Mouse (Mus musculus): ENCODE results near the gene Wscd2. TPM values are rescaled to one million over a fixed set of nuclear protein-coding genes. Genes with fewer than 3 reads are reported as not detected.

The Wscd2 gene
- total RNA-seq, 1 experiment from 2014 or later, result 0.29 TPM

GRCm38 (mm10) chr5:113472339-113472738 lies 17.8 kb upstream of the Wscd2 start:
- no peak for ATAC-seq (replicated peaks; ENCODE audit: insufficient number of reproducible peaks, low FRiP score, low TSS enrichment, poor library complexity, severe bottlenecking)

- ATAC-seq (replicated peaks; ENCODE audit: insufficient number of reproducible peaks, low FRiP score, low TSS enrichment, poor library complexity, severe bottlenecking), result no peak
Measured at GRCm38 (mm10) chr5:113476816-113477215, 13.3 kb upstream of the Wscd2 start.

GRCm38 (mm10) chr5:113479075-113479474 lies 11.1 kb upstream of the Wscd2 start:
- no peak for ATAC-seq (replicated peaks; ENCODE audit: insufficient number of reproducible peaks, low FRiP score, low TSS enrichment, poor library complexity, severe bottlenecking)

GRCm38 (mm10) chr5:113480451-113480850 lies 9.7 kb upstream of the Wscd2 start:
- no peak for ATAC-seq (replicated peaks; ENCODE audit: insufficient number of reproducible peaks, low FRiP score, low TSS enrichment, poor library complexity, severe bottlenecking)

GRCm38 (mm10) chr5:113485584-113486162 lies 4.5 kb upstream of the Wscd2 start:
- no peak for ATAC-seq (replicated peaks; ENCODE audit: insufficient number of reproducible peaks, low FRiP score, low TSS enrichment, poor library complexity, severe bottlenecking)

- no peak for ATAC-seq (replicated peaks; ENCODE audit: insufficient number of reproducible peaks, low FRiP score, low TSS enrichment, poor library complexity, severe bottlenecking)
Measured at GRCm38 (mm10) chr5:113487879-113488278, 2.3 kb upstream of the Wscd2 start.

- ATAC-seq (replicated peaks; ENCODE audit: insufficient number of reproducible peaks, low FRiP score, low TSS enrichment, poor library complexity, severe bottlenecking), result no peak
Measured at GRCm38 (mm10) chr5:113489617-113490016, 516 bp upstream of the Wscd2 start.

- ATAC-seq (replicated peaks; ENCODE audit: insufficient number of reproducible peaks, low FRiP score, low TSS enrichment, poor library complexity, severe bottlenecking), result no peak
Measured at GRCm38 (mm10) chr5:113490467-113491260, 531 bp downstream of the Wscd2 start.

GRCm38 (mm10) chr5:113491552-113491951 lies 1.4 kb downstream of the Wscd2 start:
- ATAC-seq (replicated peaks; ENCODE audit: insufficient number of reproducible peaks, low FRiP score, low TSS enrichment, poor library complexity, severe bottlenecking), result no peak

GRCm38 (mm10) chr5:113491988-113492387 lies 1.9 kb downstream of the Wscd2 start:
- ATAC-seq (replicated peaks; ENCODE audit: insufficient number of reproducible peaks, low FRiP score, low TSS enrichment, poor library complexity, severe bottlenecking), result no peak

GRCm38 (mm10) chr5:113492417-113493035 lies 2.4 kb downstream of the Wscd2 start:
- ATAC-seq (replicated peaks; ENCODE audit: insufficient number of reproducible peaks, low FRiP score, low TSS enrichment, poor library complexity, severe bottlenecking), result no peak

GRCm38 (mm10) chr5:113493997-113494396 lies 3.9 kb downstream of the Wscd2 start:
- ATAC-seq (replicated peaks; ENCODE audit: insufficient number of reproducible peaks, low FRiP score, low TSS enrichment, poor library complexity, severe bottlenecking), result no peak

GRCm38 (mm10) chr5:113496926-113497325 lies 6.8 kb downstream of the Wscd2 start:
- ATAC-seq (replicated peaks; ENCODE audit: insufficient number of reproducible peaks, low FRiP score, low TSS enrichment, poor library complexity, severe bottlenecking), result no peak

- no peak for ATAC-seq (replicated peaks; ENCODE audit: insufficient number of reproducible peaks, low FRiP score, low TSS enrichment, poor library complexity, severe bottlenecking)
Measured at GRCm38 (mm10) chr5:113499421-113499820, 9.3 kb downstream of the Wscd2 start.

- no peak for ATAC-seq (replicated peaks; ENCODE audit: insufficient number of reproducible peaks, low FRiP score, low TSS enrichment, poor library complexity, severe bottlenecking)
Measured at GRCm38 (mm10) chr5:113503276-113503675, 13.1 kb downstream of the Wscd2 start.

GRCm38 (mm10) chr5:113504654-113505053 lies 14.5 kb downstream of the Wscd2 start:
- ATAC-seq (replicated peaks; ENCODE audit: insufficient number of reproducible peaks, low FRiP score, low TSS enrichment, poor library complexity, severe bottlenecking), result no peak

- no peak for ATAC-seq (replicated peaks; ENCODE audit: insufficient number of reproducible peaks, low FRiP score, low TSS enrichment, poor library complexity, severe bottlenecking)
Measured at GRCm38 (mm10) chr5:113506065-113506464, 15.9 kb downstream of the Wscd2 start.

- no peak for ATAC-seq (replicated peaks; ENCODE audit: insufficient number of reproducible peaks, low FRiP score, low TSS enrichment, poor library complexity, severe bottlenecking)
Measured at GRCm38 (mm10) chr5:113506779-113507178, 16.6 kb downstream of the Wscd2 start.

GRCm38 (mm10) chr5:113509167-113509566 lies 19.0 kb downstream of the Wscd2 start:
- no peak for ATAC-seq (replicated peaks; ENCODE audit: insufficient number of reproducible peaks, low FRiP score, low TSS enrichment, poor library complexity, severe bottlenecking)

GRCm38 (mm10) chr5:113513640-113514039 lies 23.5 kb downstream of the Wscd2 start:
- no peak for ATAC-seq (replicated peaks; ENCODE audit: insufficient number of reproducible peaks, low FRiP score, low TSS enrichment, poor library complexity, severe bottlenecking)

Data from monocyte, adult 5-6 weeks (primary cell).